Mouse (Mus musculus): Measurements from ENCODE around the gene Setd3.

Gene Setd3

GRCm38 (mm10) chr12:108179246-108179320, at the start of gene Setd3:
Gene Setd3, minus strand, starts transcription at chr12:108179314.
- no peak for DNase-seq (ENCODE audit: low spot score in 2 of 2)

GRCm38 (mm10) chr12:108227527-108227926, 48.4 kb upstream of the Setd3 start:
- DNase-seq (ENCODE audit: low spot score in 2 of 2) = no peak

GRCm38 (mm10) chr12:108226941-108227340, 47.8 kb upstream of the Setd3 start:
- DNase-seq (ENCODE audit: low spot score in 2 of 2) = no peak

GRCm38 (mm10) chr12:108226216-108226615, 47.1 kb upstream of the Setd3 start:
- DNase-seq (ENCODE audit: low spot score in 2 of 2) = no peak

GRCm38 (mm10) chr12:108225781-108226180, 46.7 kb upstream of the Setd3 start:
- DNase-seq (ENCODE audit: low spot score in 2 of 2) = peak; percentile 64 to 67

GRCm38 (mm10) chr12:108223357-108223756, 44.2 kb upstream of the Setd3 start:
- no peak for DNase-seq (ENCODE audit: low spot score in 2 of 2)

GRCm38 (mm10) chr12:108221712-108222111, 42.6 kb upstream of the Setd3 start:
- no peak for DNase-seq (ENCODE audit: low spot score in 2 of 2)

- peak; percentile 67 to 71 for DNase-seq (ENCODE audit: low spot score in 2 of 2)
Observed at GRCm38 (mm10) chr12:108221206-108221605, 42.1 kb upstream of the Setd3 start.

- DNase-seq (ENCODE audit: low spot score in 2 of 2) = no peak
Observed at GRCm38 (mm10) chr12:108220621-108221020, 41.5 kb upstream of the Setd3 start.

- no peak for DNase-seq (ENCODE audit: low spot score in 2 of 2)
Observed at GRCm38 (mm10) chr12:108219825-108220616, 40.9 kb upstream of the Setd3 start.

GRCm38 (mm10) chr12:108219163-108219562, 40.0 kb upstream of the Setd3 start:
- no peak for DNase-seq (ENCODE audit: low spot score in 2 of 2)

GRCm38 (mm10) chr12:108217572-108217971, 38.5 kb upstream of the Setd3 start:
- DNase-seq (ENCODE audit: low spot score in 2 of 2) = peak in 1 of 2 experiments; percentile 69

- no peak for DNase-seq (ENCODE audit: low spot score in 2 of 2)
Observed at GRCm38 (mm10) chr12:108216611-108217370, 37.7 kb upstream of the Setd3 start.

GRCm38 (mm10) chr12:108215090-108215489, 36.0 kb upstream of the Setd3 start:
- no peak for DNase-seq (ENCODE audit: low spot score in 2 of 2)

GRCm38 (mm10) chr12:108213090-108214041, 34.3 kb upstream of the Setd3 start:
- no peak for DNase-seq (ENCODE audit: low spot score in 2 of 2)

GRCm38 (mm10) chr12:108212476-108212875, 33.4 kb upstream of the Setd3 start:
- DNase-seq (ENCODE audit: low spot score in 2 of 2) = no peak

- no peak for DNase-seq (ENCODE audit: low spot score in 2 of 2)
Observed at GRCm38 (mm10) chr12:108212071-108212470, 33.0 kb upstream of the Setd3 start.

- no peak for DNase-seq (ENCODE audit: low spot score in 2 of 2)
Observed at GRCm38 (mm10) chr12:108210623-108211022, 31.5 kb upstream of the Setd3 start.

GRCm38 (mm10) chr12:108208726-108209438, 29.8 kb upstream of the Setd3 start:
- peak; percentile 74 to 84 for DNase-seq (ENCODE audit: low spot score in 2 of 2)

- DNase-seq (ENCODE audit: low spot score in 2 of 2) = no peak
Observed at GRCm38 (mm10) chr12:108208216-108208615, 29.1 kb upstream of the Setd3 start.

GRCm38 (mm10) chr12:108206641-108207040, 27.5 kb upstream of the Setd3 start:
- DNase-seq (ENCODE audit: low spot score in 2 of 2) = peak; percentile 76 to 84

- no peak for DNase-seq (ENCODE audit: low spot score in 2 of 2)
Observed at GRCm38 (mm10) chr12:108204978-108205377, 25.9 kb upstream of the Setd3 start.
